Mouse (Mus musculus): Measurements from ENCODE around the gene Tspan18.

- TF ChIP-seq POLR2A (IDR thresholded peaks at IDR 0.05; ENCODE audit: control insufficient read depth, extremely low read depth, insufficient read depth, low read length, poor library complexity) (no peak), CTCF (IDR thresholded peaks at IDR 0.05; ENCODE audit: borderline replicate concordance, control insufficient read depth, extremely low read depth, insufficient read depth, low read length, poor library complexity) (no peak)
Observed at GRCm38 (mm10) chr2:93331121-93331520, 3.2 kb downstream of the Tspan18 start.
